Mouse (Mus musculus) frontal cortex, postnatal 36 days (tissue): ENCODE measurements around the gene Trap1a.
A peak's percentile ranks its signal among the peaks of the same experiment; 100 is the strongest.
"Not testable (repeated sequence)": the region's sequence is repeated elsewhere in the genome, so short reads cannot be mapped to it uniquely, and the experiment has no call there.

Experiments
- DNase-seq, 2 experiments: peaks; one replicate each; pipeline ENCODE4 v3.0.0; 2022; ENCODE audit warnings: low spot score in 2 of 2

The Trap1a gene

GRCm38 (mm10) chrX:139333263-139333994 lies at the start of gene Trap1a:
Gene Trap1a, plus strand, starts transcription at chrX:139333683.
- DNase-seq: no peak

DNA sequence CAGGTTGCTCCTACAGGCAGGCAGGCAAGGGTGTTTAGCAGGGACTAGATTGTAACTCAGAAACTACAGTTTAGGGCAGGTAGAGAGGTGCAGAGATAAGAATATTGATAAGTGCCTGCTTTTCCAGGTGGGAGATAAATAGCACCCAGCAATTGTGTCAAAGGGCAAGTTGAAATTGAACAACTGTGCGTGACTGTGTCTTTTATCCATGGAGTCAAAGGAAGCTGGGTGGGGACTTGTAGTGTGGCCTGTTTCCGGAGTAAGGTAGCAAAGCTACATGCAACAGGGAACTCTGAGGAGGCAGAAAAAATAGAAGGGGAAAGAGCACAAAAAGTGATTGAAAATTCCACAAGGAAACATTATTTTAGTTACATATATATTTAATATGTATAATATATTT lies 40.4 kb upstream of the Trap1a start:
- DNase-seq: no peak

GRCm38 (mm10) chrX:139295325-139295724 lies 38.2 kb upstream of the Trap1a start:
- no peak for DNase-seq

- DNase-seq: not testable (repeated sequence)
These were observed 16.1 kb upstream of the Trap1a start for GRCm38 (mm10) chrX:139317356-139317755.

- no peak for DNase-seq
These were observed 900 bp upstream of the Trap1a start for GRCm38 (mm10) chrX:139332583-139332982.

- no peak for DNase-seq
These were observed 1.3 kb downstream of the Trap1a start for GRCm38 (mm10) chrX:139334504-139335418.

DNA sequence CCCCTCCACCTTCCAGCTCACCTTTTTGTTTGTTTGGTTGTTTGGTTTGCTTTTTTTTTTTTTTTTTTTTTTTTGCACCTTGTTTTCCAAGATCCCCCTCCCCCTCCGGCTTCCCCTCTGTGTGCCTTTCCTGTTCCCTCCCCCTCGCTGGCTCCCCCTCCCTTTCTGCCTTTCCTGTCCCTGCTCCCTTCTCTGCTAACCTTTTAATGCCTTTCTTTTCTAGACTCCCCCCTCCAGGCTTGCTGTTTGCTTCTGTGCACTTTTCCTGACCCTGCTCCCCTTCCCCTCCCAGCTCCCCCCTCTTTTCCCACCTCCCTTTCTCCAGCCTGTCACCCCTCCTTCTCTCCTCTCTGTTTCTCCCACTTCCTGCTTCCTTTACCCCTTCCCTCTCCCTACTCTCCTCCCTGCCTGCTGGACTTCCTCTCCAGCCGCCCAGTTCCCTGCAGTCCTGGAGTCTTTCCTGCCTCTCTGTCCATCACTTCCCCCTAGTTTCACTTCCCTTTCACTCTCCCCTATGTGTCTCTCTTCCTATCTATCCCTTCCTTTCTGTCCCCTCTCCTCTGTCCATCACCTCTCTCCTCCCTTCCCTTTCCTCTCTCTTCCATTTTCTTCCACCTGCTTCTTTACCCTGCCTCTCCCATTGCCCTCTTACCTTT lies 2.1 kb downstream of the Trap1a start:
- no peak for DNase-seq

GRCm38 (mm10) chrX:139339553-139339952 lies 6.1 kb downstream of the Trap1a start:
- DNase-seq: no peak

GRCm38 (mm10) chrX:139341185-139341584 lies 7.7 kb downstream of the Trap1a start:
- DNase-seq: no peak

DNA sequence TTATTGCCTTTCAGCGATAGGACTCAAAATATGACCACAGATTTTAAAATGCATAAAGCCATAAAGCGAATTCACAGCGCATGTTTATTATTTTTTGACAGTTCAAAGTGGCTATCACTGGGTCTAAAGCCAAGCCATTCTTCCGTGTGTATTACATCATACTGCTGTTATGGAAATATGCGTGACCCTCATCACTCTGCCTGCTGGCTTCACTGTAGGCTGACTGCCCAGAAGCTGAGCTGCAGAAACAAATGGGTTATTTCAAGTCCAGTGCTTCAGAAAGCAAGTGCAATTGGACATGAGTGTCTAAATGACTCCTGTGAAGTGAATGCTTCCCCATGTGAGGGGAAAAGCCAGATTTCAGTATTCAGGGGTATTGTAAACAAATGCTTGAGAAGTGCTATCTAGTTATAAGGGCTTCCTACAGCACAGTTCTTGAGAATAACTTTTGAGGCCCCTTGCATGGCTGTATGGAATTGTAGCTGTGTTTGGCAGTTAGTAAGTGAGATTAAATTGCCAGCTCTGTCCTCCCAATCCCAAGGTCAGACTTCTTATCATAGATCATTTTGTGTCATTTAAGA lies 18.8 kb downstream of the Trap1a start:
- DNase-seq: no peak

GRCm38 (mm10) chrX:139357639-139358260 lies 24.3 kb downstream of the Trap1a start:
- no peak for DNase-seq

GRCm38 (mm10) chrX:139358361-139358760 lies 24.9 kb downstream of the Trap1a start:
- no peak for DNase-seq

DNA sequence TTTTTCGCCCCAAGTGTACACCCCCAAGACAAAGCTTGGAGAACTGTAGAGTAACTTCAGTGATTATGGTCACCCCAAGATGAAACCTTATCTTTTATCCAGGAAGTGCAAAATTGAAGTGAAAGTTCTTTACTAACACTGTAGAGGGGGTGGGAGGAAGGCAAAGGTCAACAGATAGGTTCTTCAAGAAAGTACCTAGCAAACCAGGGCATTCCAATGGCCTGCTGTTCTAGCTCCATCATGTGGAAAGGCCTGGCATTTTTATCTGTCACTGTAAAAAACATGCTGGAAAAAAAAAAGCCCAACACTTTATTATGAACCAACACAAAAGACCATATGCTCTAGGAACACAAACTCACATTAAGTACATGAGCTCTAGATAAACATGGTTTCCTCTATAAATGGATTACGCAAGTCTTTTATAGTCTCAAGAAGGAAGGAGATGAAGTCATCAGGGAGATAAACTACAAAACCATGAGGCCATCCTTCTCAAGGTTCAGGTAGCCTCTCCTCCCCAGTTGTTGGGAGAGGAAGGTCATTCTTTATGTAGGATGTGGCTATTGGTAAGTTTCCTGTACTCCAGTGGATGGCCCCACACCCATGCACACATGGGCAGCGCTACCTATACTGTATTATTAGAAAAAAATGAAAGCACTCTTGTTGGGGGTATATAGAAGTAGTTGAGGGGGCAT lies 33.5 kb downstream of the Trap1a start:
- no peak for DNase-seq

- no peak for DNase-seq
These were observed 34.0 kb downstream of the Trap1a start for GRCm38 (mm10) chrX:139367529-139367908.

DNA sequence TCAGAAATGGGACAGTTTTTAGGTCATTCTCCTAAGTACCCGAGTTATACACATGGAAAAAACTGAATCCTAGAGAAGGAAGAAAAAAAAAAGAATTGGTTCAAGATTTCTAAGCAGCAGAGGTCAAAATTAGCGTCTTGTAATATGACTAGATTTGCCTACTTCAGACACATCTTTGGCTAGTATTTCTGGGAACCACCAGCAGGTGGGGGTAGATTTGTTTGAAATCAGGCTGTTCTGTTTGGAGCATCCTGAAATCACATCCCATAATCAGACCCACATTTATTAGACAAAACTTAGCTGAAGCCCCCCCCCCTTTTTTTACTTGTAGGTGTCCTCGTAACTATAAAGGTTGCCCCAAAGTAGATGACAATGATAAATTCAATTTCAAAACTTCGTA lies 35.6 kb downstream of the Trap1a start:
- DNase-seq: peak in 1 of 2 experiments; percentile 26

- peak in 1 of 2 experiments; percentile 20 for DNase-seq
These were observed 39.2 kb downstream of the Trap1a start for GRCm38 (mm10) chrX:139372665-139373064.
